Mouse (Mus musculus): Measurements from ENCODE around the gene Eras.
"Not testable (repeated sequence)": the region's sequence is repeated elsewhere in the genome, so short reads cannot be mapped to it uniquely, and the experiment has no call there.

Eras gene

GRCm38 (mm10) chrX:7928270-7928790 lies at the start of gene Eras:
TSS of gene Eras (minus strand) at chrX:7928607.
- DNase-seq (ENCODE audit: low read depth), result no peak

GRCm38 (mm10) chrX:7977892-7978291 lies 49.5 kb upstream of the Eras start, which contains the start of gene Gata1:
TSS of gene Gata1 (minus strand) at chrX:7978071.
- no peak for DNase-seq (ENCODE audit: low read depth)

- DNase-seq (ENCODE audit: low read depth), result peak; percentile 77
Measured at GRCm38 (mm10) chrX:7971292-7971691, 42.9 kb upstream of the Eras start.

- DNase-seq (ENCODE audit: low read depth), result no peak
Measured at GRCm38 (mm10) chrX:7968899-7969298, 40.5 kb upstream of the Eras start.

GRCm38 (mm10) chrX:7968226-7968625 lies 39.8 kb upstream of the Eras start:
- no peak for DNase-seq (ENCODE audit: low read depth)

- peak; percentile 54 for DNase-seq (ENCODE audit: low read depth)
Measured at GRCm38 (mm10) chrX:7967596-7968201, 39.3 kb upstream of the Eras start.

- DNase-seq (ENCODE audit: low read depth), result no peak
Measured at GRCm38 (mm10) chrX:7966161-7966560, 37.8 kb upstream of the Eras start.

- no peak for DNase-seq (ENCODE audit: low read depth)
Measured at GRCm38 (mm10) chrX:7963829-7964626, 35.6 kb upstream of the Eras start.

GRCm38 (mm10) chrX:7958868-7959267 lies 30.5 kb upstream of the Eras start:
- no peak for DNase-seq (ENCODE audit: low read depth)

- DNase-seq (ENCODE audit: low read depth), result no peak
Measured at GRCm38 (mm10) chrX:7950091-7950490, 21.7 kb upstream of the Eras start.

- peak; percentile 86 for DNase-seq (ENCODE audit: low read depth)
Measured at GRCm38 (mm10) chrX:7947900-7948492, 19.6 kb upstream of the Eras start.

- DNase-seq (ENCODE audit: low read depth), result no peak
Measured at GRCm38 (mm10) chrX:7947108-7947899, 18.9 kb upstream of the Eras start, which contains the start of gene Hdac6. TSS of gene Hdac6 (minus strand) at chrX:7947889.

- no peak for DNase-seq (ENCODE audit: low read depth)
Measured at GRCm38 (mm10) chrX:7945618-7946017, 17.2 kb upstream of the Eras start.

- no peak for DNase-seq (ENCODE audit: low read depth)
Measured at GRCm38 (mm10) chrX:7937667-7938066, 9.3 kb upstream of the Eras start.

- no peak for DNase-seq (ENCODE audit: low read depth)
Measured at GRCm38 (mm10) chrX:7936874-7937273, 8.5 kb upstream of the Eras start.

- DNase-seq (ENCODE audit: low read depth), result no peak
Measured at GRCm38 (mm10) chrX:7927116-7927515, 1.3 kb downstream of the Eras start.

- DNase-seq (ENCODE audit: low read depth), result no peak
Measured at GRCm38 (mm10) chrX:7926266-7926665, 2.1 kb downstream of the Eras start.

- DNase-seq (ENCODE audit: low read depth), result no peak
Measured at GRCm38 (mm10) chrX:7922032-7922431, 6.4 kb downstream of the Eras start.

- no peak for DNase-seq (ENCODE audit: low read depth)
Measured at GRCm38 (mm10) chrX:7919601-7920383, 8.6 kb downstream of the Eras start, which contains the start of gene Pcsk1n. TSS of gene Pcsk1n (plus strand) at chrX:7919822.

- DNase-seq (ENCODE audit: low read depth), result not testable (repeated sequence)
Measured at GRCm38 (mm10) chrX:7917960-7918359, 10.4 kb downstream of the Eras start.

GRCm38 (mm10) chrX:7915669-7916068 lies 12.7 kb downstream of the Eras start:
- DNase-seq (ENCODE audit: low read depth), result not testable (repeated sequence)

Measured in c-Kit-positive CD71-positive TER-119-negative erythroid progenitor cells, embryonic 14.5 days (primary cell).